Mouse (Mus musculus) embryonic facial prominence, embryonic 14.5 days (tissue): ENCODE data around the gene Helq. TPM values are rescaled to one million over a fixed set of nuclear protein-coding genes. Genes with fewer than 3 reads are reported as not detected.

Source experiments
- ATAC-seq: fragments of 200-750 bp; cut with Nextera tagmentation; 2 replicates; pipeline ENCODE4 v1.8.0; 2017; ENCODE audit warnings: low read depth, moderate number of reproducible peaks, moderate TSS enrichment
- DNase-seq: peaks from one replicate; pipeline ENCODE4 v3.0.0-alpha.2; 2015; ENCODE audit warnings: low spot score
- H3K27ac ChIP-seq: fragments of 300-500 bp; sonication (generic); replicated peaks from 2 replicates; pipeline ENCODE4 v1.5.1; 2014; ENCODE audit warnings: low read depth, mild to moderate bottlenecking, low read length, moderate library complexity
- H3K27me3 ChIP-seq: fragments of 300-500 bp; sonication (generic); replicated peaks from 2 replicates; pipeline ENCODE4 v1.6.1; 2014; ENCODE audit warnings: low read length; ENCODE audit not compliant: control insufficient read depth, insufficient read depth
- H3K36me3 ChIP-seq: fragments of 300-500 bp; sonication (generic); 2 replicates; pipeline ENCODE4 v1.6.1; 2014; ENCODE audit warnings: low read length, mixed read lengths; ENCODE audit not compliant: control insufficient read depth, insufficient read depth
- H3K4me1 ChIP-seq: fragments of 300-500 bp; sonication (generic); 2 replicates; pipeline ENCODE4 v1.6.1; 2014; ENCODE audit warnings: antibody characterized with exemption, low read length; ENCODE audit not compliant: control insufficient read depth, insufficient read depth
- H3K4me2 ChIP-seq: fragments of 300-500 bp; sonication (generic); 2 replicates; pipeline ENCODE4 v1.6.1; 2014; ENCODE audit warnings: low read depth, mild to moderate bottlenecking, low read length, moderate library complexity, mixed read lengths
- H3K4me3 ChIP-seq: fragments of 300-500 bp; sonication (generic); 2 replicates; pipeline ENCODE4 v1.5.1; 2014; ENCODE audit warnings: low read depth, mild to moderate bottlenecking, low read length
- H3K9ac ChIP-seq: fragments of 300-500 bp; sonication (generic); 2 replicates; pipeline ENCODE4 v1.6.1; 2014; ENCODE audit warnings: low read depth, mild to moderate bottlenecking, low read length, moderate library complexity, mixed read lengths
- H3K9me3 ChIP-seq: fragments of 300-500 bp; sonication (generic); 2 replicates; pipeline ENCODE4 v1.6.1; 2016; ENCODE audit warnings: low read length; ENCODE audit not compliant: control insufficient read depth
- WGBS: fragments of 180-500 bp; shearing (Covaris S2); extraction: QIAGEN DNeasy Blood & Tissue Kit; methylation state at CpG from one replicate; pipeline ENCODE4 v1.1.7; 2014; 5-methylcytosine and 5-hydroxymethylcytosine counted together
- polyA plus RNA-seq: library from polyadenylated mRNA; unstranded; fragments of >200 nt; fragmentation: Nextera tagmentation; extraction: Ambion mirVana; gene quantifications from 2 replicates; pipeline ENCODE4 v1.2.1, GENCODE M21; 2014

Gene Helq
- polyA plus RNA-seq, 1 experiment from 2014 or later: 9.6 TPM

GRCm38 (mm10) chr5:100819568-100820480, 21.4 kb upstream of the Helq start:
- no peaks in the 10 kb centered on the region for H3K27me3 ChIP-seq
- DNase-seq (no peak), ATAC-seq (no peak)
- peak overlapping the region; percentile 86; the same call in 1 of the 2 replicates for H3K27ac ChIP-seq
- H3K4me1 ChIP-seq: peaks cover 4% of the 10 kb centered on the region; the same call in 1 of the 2 replicates
- peak overlapping the region; percentile 87 for H3K4me2 ChIP-seq
- H3K9ac ChIP-seq: peak overlapping the region; percentile 98
- no peaks in the 10 kb centered on the region for H3K9me3 ChIP-seq
- peak overlapping the region; percentile 91 for H3K4me3 ChIP-seq
- 0 out of 2 replicates have a peak, but pooled peaks cover 13% of the 10 kb centered on the region for H3K36me3 ChIP-seq
- WGBS: 25% methylated on average over 16 of the region's 16 CpGs

- Histone ChIP-seq H3K9ac (no peak overlapping the region), H3K36me3 (0 out of 2 replicates have a peak, but pooled peaks cover 17% of the 10 kb centered on the region), H3K9me3 (no peaks in the 10 kb centered on the region), H3K4me2 (no peak overlapping the region), H3K4me1 (peaks cover 4% of the 10 kb centered on the region; the same call in 1 of the 2 replicates), H3K4me3 (no peak overlapping the region), H3K27me3 (no peaks in the 10 kb centered on the region), H3K27ac (no peak overlapping the region)
- WGBS: 58% methylated on average over 4 of the region's 4 CpGs
- DNase-seq (no peak), ATAC-seq (no peak)
Measured at GRCm38 (mm10) chr5:100818341-100818740, 19.9 kb upstream of the Helq start.

- H3K36me3 ChIP-seq: peaks cover 58% of the 10 kb centered on the region
- H3K27me3 ChIP-seq: no peaks in the 10 kb centered on the region
- DNase-seq (no peak), ATAC-seq (no peak)
- no peaks in the 10 kb centered on the region for H3K9me3 ChIP-seq
- 83% methylated on average over 5 of the region's 5 CpGs for WGBS
- H3K4me3 ChIP-seq: no peak overlapping the region
- H3K27ac ChIP-seq: no peak overlapping the region
- peaks cover 7% of the 10 kb centered on the region; the same call in 1 of the 2 replicates for H3K4me1 ChIP-seq
- H3K4me2 ChIP-seq: no peak overlapping the region
- no peak overlapping the region for H3K9ac ChIP-seq
Measured at GRCm38 (mm10) chr5:100794084-100794483, 4.3 kb downstream of the Helq start.

GRCm38 (mm10) chr5:100792261-100792660, 6.1 kb downstream of the Helq start:
- H3K4me1 ChIP-seq: 0 out of 2 replicates have a peak, but pooled peaks cover under 1% of the 10 kb centered on the region
- H3K9ac ChIP-seq: no peak overlapping the region
- no peak for ATAC-seq
- 86% methylated on average over 7 of the region's 7 CpGs for WGBS
- H3K27ac ChIP-seq: no peak overlapping the region
- no peaks in the 10 kb centered on the region for H3K9me3 ChIP-seq
- H3K27me3 ChIP-seq: no peaks in the 10 kb centered on the region
- no peak overlapping the region for H3K4me2 ChIP-seq
- H3K4me3 ChIP-seq: no peak overlapping the region
- peaks cover 76% of the 10 kb centered on the region for H3K36me3 ChIP-seq
- no peak for DNase-seq

- Histone ChIP-seq H3K9ac (no peak overlapping the region), H3K4me1 (no peaks in the 10 kb centered on the region), H3K4me3 (no peak overlapping the region), H3K9me3 (no peaks in the 10 kb centered on the region), H3K27me3 (no peaks in the 10 kb centered on the region), H3K36me3 (peaks cover 84% of the 10 kb centered on the region), H3K4me2 (no peak overlapping the region), H3K27ac (no peak overlapping the region)
- DNase-seq: no peak
- 94% methylated on average over 9 of the region's 9 CpGs for WGBS
- no peak for ATAC-seq
Measured at GRCm38 (mm10) chr5:100787527-100787926, 10.9 kb downstream of the Helq start.

GRCm38 (mm10) chr5:100779002-100779401, 19.4 kb downstream of the Helq start:
- no peak for DNase-seq

GRCm38 (mm10) chr5:100776900-100777299, 21.5 kb downstream of the Helq start:
- Histone ChIP-seq H3K36me3 (peaks cover 79% of the 10 kb centered on the region), H3K9ac (no peak overlapping the region), H3K4me2 (no peak overlapping the region), H3K4me1 (no peaks in the 10 kb centered on the region), H3K4me3 (no peak overlapping the region), H3K27me3 (no peaks in the 10 kb centered on the region), H3K9me3 (no peaks in the 10 kb centered on the region), H3K27ac (no peak overlapping the region)
- WGBS: 92% methylated on average over 5 of the region's 5 CpGs
- DNase-seq: no peak
- no peak for ATAC-seq

More at GRCm38 (mm10) chr5:100779002-100779401, 19.4 kb downstream of the Helq start:
- ATAC-seq: no peak
- Histone ChIP-seq H3K4me1 (no peaks in the 10 kb centered on the region), H3K36me3 (peaks cover 78% of the 10 kb centered on the region), H3K9ac (no peak overlapping the region), H3K27me3 (no peaks in the 10 kb centered on the region), H3K27ac (no peak overlapping the region), H3K9me3 (no peaks in the 10 kb centered on the region), H3K4me3 (no peak overlapping the region), H3K4me2 (no peak overlapping the region)
- WGBS: 96% methylated on average over 13 of the region's 13 CpGs

GRCm38 (mm10) chr5:100775778-100776404, 22.5 kb downstream of the Helq start:
- H3K9ac ChIP-seq: no peak overlapping the region
- H3K4me1 ChIP-seq: no peaks in the 10 kb centered on the region
- H3K36me3 ChIP-seq: peaks cover 79% of the 10 kb centered on the region
- WGBS: 89% methylated on average over 13 of the region's 13 CpGs
- no peak for DNase-seq
- H3K27me3 ChIP-seq: no peaks in the 10 kb centered on the region
- no peak overlapping the region for H3K4me2 ChIP-seq
- H3K4me3 ChIP-seq: no peak overlapping the region
- no peaks in the 10 kb centered on the region for H3K9me3 ChIP-seq
- ATAC-seq: no peak
- H3K27ac ChIP-seq: no peak overlapping the region
